Mouse (Mus musculus): ENCODE measurements around the gene Fam53a.

Gene Fam53a

GRCm38 (mm10) chr5:33630615-33631014, 1.2 kb upstream of the Fam53a start:
- DNase-seq (ENCODE audit: low spot score) = no peak

- no peak for DNase-seq (ENCODE audit: low spot score)
These were observed 626 bp upstream of the Fam53a start for GRCm38 (mm10) chr5:33630061-33630460.

GRCm38 (mm10) chr5:33628820-33629300, 575 bp downstream of the Fam53a start:
- DNase-seq (ENCODE audit: low spot score) = peak; percentile 68

GRCm38 (mm10) chr5:33627968-33628367, 1.5 kb downstream of the Fam53a start:
- peak; percentile 9 for DNase-seq (ENCODE audit: low spot score)

- no peak for DNase-seq (ENCODE audit: low spot score)
These were observed 5.7 kb downstream of the Fam53a start for GRCm38 (mm10) chr5:33623766-33624165.

- DNase-seq (ENCODE audit: low spot score) = no peak
These were observed 6.8 kb downstream of the Fam53a start for GRCm38 (mm10) chr5:33622671-33623070.

- DNase-seq (ENCODE audit: low spot score) = no peak
These were observed 15.0 kb downstream of the Fam53a start for GRCm38 (mm10) chr5:33614391-33614790.

GRCm38 (mm10) chr5:33611795-33612194, 17.6 kb downstream of the Fam53a start:
- DNase-seq (ENCODE audit: low spot score) = no peak

GRCm38 (mm10) chr5:33609226-33609625, 20.2 kb downstream of the Fam53a start:
- DNase-seq (ENCODE audit: low spot score) = no peak

- no peak for DNase-seq (ENCODE audit: low spot score)
These were observed 22.0 kb downstream of the Fam53a start for GRCm38 (mm10) chr5:33607434-33607833.

GRCm38 (mm10) chr5:33606631-33607030, 22.8 kb downstream of the Fam53a start:
- DNase-seq (ENCODE audit: low spot score) = no peak

- no peak for DNase-seq (ENCODE audit: low spot score)
These were observed 24.1 kb downstream of the Fam53a start for GRCm38 (mm10) chr5:33605314-33605713.

GRCm38 (mm10) chr5:33593620-33594019, 35.8 kb downstream of the Fam53a start:
- peak; percentile 44 for DNase-seq (ENCODE audit: low spot score)

- DNase-seq (ENCODE audit: low spot score) = peak; percentile 84
These were observed 40.1 kb downstream of the Fam53a start for GRCm38 (mm10) chr5:33589221-33589888.

- no peak for DNase-seq (ENCODE audit: low spot score)
These were observed 41.4 kb downstream of the Fam53a start for GRCm38 (mm10) chr5:33588066-33588465.

GRCm38 (mm10) chr5:33587498-33588058, 41.9 kb downstream of the Fam53a start:
- no peak for DNase-seq (ENCODE audit: low spot score)

GRCm38 (mm10) chr5:33580336-33580735, 49.1 kb downstream of the Fam53a start:
- DNase-seq (ENCODE audit: low spot score) = no peak

- no peak for DNase-seq (ENCODE audit: low spot score)
These were observed 55.2 kb downstream of the Fam53a start for GRCm38 (mm10) chr5:33574207-33574606.

- DNase-seq (ENCODE audit: low spot score) = no peak
These were observed 63.5 kb downstream of the Fam53a start for GRCm38 (mm10) chr5:33565886-33566285.

GRCm38 (mm10) chr5:33556277-33556995, 73.0 kb downstream of the Fam53a start:
- no peak for DNase-seq (ENCODE audit: low spot score)
